Mouse (Mus musculus): ENCODE data around the gene Smarcd1.

GRCm38 (mm10) chr15:99653291-99653690, 48.6 kb upstream of the Smarcd1 start:
- TF ChIP-seq CTCF (IDR thresholded peaks at IDR 0.05; ENCODE audit: control insufficient read depth, insufficient read depth, low read length) (no peak), POLR2A (IDR thresholded peaks at IDR 0.05; ENCODE audit: borderline replicate concordance, control insufficient read depth, low read depth, low read length) (no peak)

Measured in bone marrow, adult 2 months (tissue).